9 mouse cellular contexts compared by ENCODE assay signal in the genomic region with DNA sequence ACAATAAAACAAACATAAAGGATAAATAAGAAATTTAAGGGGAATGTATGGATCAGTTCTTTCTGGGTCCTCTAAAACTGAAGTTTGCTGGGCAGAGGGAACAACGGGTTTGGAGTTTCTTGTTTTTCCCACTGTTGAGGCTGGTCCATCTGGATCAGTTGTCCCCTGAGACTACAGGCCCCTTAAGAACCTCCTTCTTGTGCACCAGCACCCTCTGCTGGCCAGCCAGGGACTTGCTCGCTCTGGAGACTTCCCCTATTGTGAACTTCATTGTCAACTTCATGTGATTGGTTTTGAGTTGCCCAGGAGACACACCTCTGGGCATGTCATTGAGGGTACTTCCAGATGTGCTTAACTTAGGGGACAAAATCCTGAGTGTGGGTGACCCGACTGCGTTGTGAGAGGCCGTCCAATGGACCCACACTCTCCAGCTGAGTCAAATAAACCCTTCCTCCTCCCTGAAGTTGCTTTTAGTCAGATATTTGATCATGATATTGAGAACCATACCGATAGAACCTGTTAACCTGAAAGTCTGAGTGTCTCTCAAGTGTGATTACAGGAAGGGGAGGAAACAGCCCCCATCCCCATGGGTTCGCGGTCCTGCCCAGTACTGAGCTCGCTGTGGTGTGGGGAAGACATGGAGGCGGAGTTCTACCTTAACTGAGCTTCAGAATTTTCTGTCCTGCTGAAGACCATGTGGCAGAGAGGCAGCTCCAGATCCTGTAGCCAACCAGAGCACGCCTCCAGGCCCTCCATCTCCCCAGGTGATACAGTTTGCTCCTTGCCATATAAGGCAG. TPM values are rescaled to one million over a fixed set of nuclear protein-coding genes. Genes with fewer than 3 reads are reported as not detected.
DNase-seq lines count a peak whose midpoint lies in the region; ATAC-seq and TF ChIP-seq lines count a peak whose summit lies in the region.
"Had no signal": no experiment of that assay in that cellular context is flagged by ENCODE, and none has a peak within 500 bp of the region (broad histone marks: within the 10 kb centered on the region; RNA-seq: fewer than 3 reads in every experiment).

No protein-coding gene starts in this region.

- peak; percentile 85 to 89 for TF ChIP-seq CTCF in CH12.LX (conservative IDR thresholded peaks at IDR 0.05 in 1 of 2, IDR thresholded peaks at IDR 0.05 in 1 of 2; ENCODE audit: low read depth in 2 of 2, low read length in 2 of 2)
- TF ChIP-seq CTCF in heart, postnatal 0 days (IDR thresholded peaks at IDR 0.05; ENCODE audit: low read depth), result peak; percentile 83

- ATAC-seq in embryonic facial prominence, embryonic 12.5 days (ENCODE audit: insufficient number of reproducible peaks, insufficient read depth, low FRiP score, low TSS enrichment), result 0 out of 2 replicates have a peak, but pooled peaks have one; percentile 15
- ATAC-seq in heart, postnatal 0 days (ENCODE audit: insufficient read depth, low read depth), result peak; percentile 55
- peak; percentile 78; the same call in 1 of the 2 replicates for ATAC-seq in lung, embryonic 15.5 days (ENCODE audit: borderline replicate concordance, extremely low read depth, low FRiP score, low TSS enrichment)

- TF ChIP-seq RAD21 in CH12.LX (IDR thresholded peaks at IDR 0.05; ENCODE audit: low read depth, low read length), result peak; percentile 81

- dilution Hi-C loops in CH12.LX (cut with MboI; ENCODE audit: extremely low pct_ligation_motif_present, extremely low pct_unique_long_range_greater_than_20kb, low sequenced_read_pairs), result no loop called here

- no peak overlapping the region for H3K27ac ChIP-seq in CH12.LX (ENCODE audit: insufficient read depth, low read depth)
- no peak overlapping the region for H3K27ac ChIP-seq in embryonic facial prominence, embryonic 12.5 days
- H3K27ac ChIP-seq in heart, postnatal 0 days (ENCODE audit: low read depth), result no peak overlapping the region
- H3K27ac ChIP-seq in lung, embryonic 15.5 days, result no peak overlapping the region
- H3K27ac ChIP-seq: heart, embryonic 15.5 days had no signal

- 48% methylated on average over 11 of the region's 11 CpGs for WGBS in embryonic facial prominence, embryonic 12.5 days
- WGBS in heart, postnatal 0 days, result 44% methylated on average over 11 of the region's 11 CpGs
- 42% methylated on average over 11 of the region's 11 CpGs for WGBS in lung, embryonic 15.5 days

- no peaks in the 10 kb centered on the region for H3K9me3 ChIP-seq in CH12.LX (replicated peaks; ENCODE audit: low read length)
- H3K9me3 ChIP-seq in embryonic facial prominence, embryonic 12.5 days, result no peaks in the 10 kb centered on the region
- no peaks in the 10 kb centered on the region for H3K9me3 ChIP-seq in heart, postnatal 0 days (replicated peaks; ENCODE audit: control insufficient read depth, low read length)
- H3K9me3 ChIP-seq in lung, embryonic 15.5 days, result no peaks in the 10 kb centered on the region
- H3K9me3 ChIP-seq: heart, embryonic 15.5 days had no signal

- no peak for TF ChIP-seq EP300 in CH12.LX (IDR thresholded peaks at IDR 0.05; ENCODE audit: low read length)
- no peak for TF ChIP-seq EP300 in heart, postnatal 0 days (IDR thresholded peaks at IDR 0.05; ENCODE audit: low read depth)

- no peak overlapping the region for H3K4me2 ChIP-seq in CH12.LX (ENCODE audit: insufficient read depth, low read depth, poor library complexity, severe bottlenecking)
- H3K4me2 ChIP-seq in embryonic facial prominence, embryonic 12.5 days (replicated peaks), result no peak overlapping the region
- no peak overlapping the region for H3K4me2 ChIP-seq in heart, postnatal 0 days (ENCODE audit: low read depth, low read length)
- H3K4me2 ChIP-seq in lung, embryonic 15.5 days, result no peak overlapping the region
- H3K4me2 ChIP-seq: heart, embryonic 15.5 days had no signal

- no peaks in the 10 kb centered on the region for H3K27me3 ChIP-seq in CH12.LX (replicated peaks)
- H3K27me3 ChIP-seq in embryonic facial prominence, embryonic 12.5 days, result no peaks in the 10 kb centered on the region
- no peaks in the 10 kb centered on the region; the same call in 1 of the 2 replicates for H3K27me3 ChIP-seq in heart, postnatal 0 days (ENCODE audit: control insufficient read depth, insufficient read depth, low read length)
- no peaks in the 10 kb centered on the region for H3K27me3 ChIP-seq in lung, embryonic 15.5 days

- H3K36me3 ChIP-seq in CH12.LX (replicated peaks in 1 of 2; ENCODE audit: control insufficient read depth in 1 of 2, insufficient read depth in 1 of 2, low read length in 1 of 2), result no peaks in the 10 kb centered on the region
- H3K36me3 ChIP-seq in embryonic facial prominence, embryonic 12.5 days, result no peaks in the 10 kb centered on the region
- H3K36me3 ChIP-seq in heart, postnatal 0 days (replicated peaks; ENCODE audit: control insufficient read depth, insufficient read depth, low read length), result no peaks in the 10 kb centered on the region
- no peaks in the 10 kb centered on the region for H3K36me3 ChIP-seq in lung, embryonic 15.5 days
- H3K36me3 ChIP-seq: heart, embryonic 15.5 days had no signal

- no peaks in the 10 kb centered on the region for H3K79me2 ChIP-seq in CH12.LX (replicated peaks; ENCODE audit: control insufficient read depth, extremely low read depth, insufficient read depth, poor library complexity, severe bottlenecking)

- H3K9ac ChIP-seq in CH12.LX (ENCODE audit: insufficient read depth, low read depth), result no peak overlapping the region
- no peak overlapping the region for H3K9ac ChIP-seq in embryonic facial prominence, embryonic 12.5 days
- H3K9ac ChIP-seq in heart, postnatal 0 days (replicated peaks; ENCODE audit: low read depth, low read length), result no peak overlapping the region
- no peak overlapping the region for H3K9ac ChIP-seq in lung, embryonic 15.5 days
- H3K9ac ChIP-seq: heart, embryonic 15.5 days had no signal

- TF ChIP-seq POLR2A in CH12.LX (IDR thresholded peaks at IDR 0.05; ENCODE audit: low read depth, low read length), result no peak

- in situ Hi-C loops in CH12.LX (cut with MboI; ENCODE audit: low pct_ligation_motif_present, low pct_unique_long_range_greater_than_20kb, low sequenced_read_pairs), result no loop called here

- peak; percentile 68 for DNase-seq in CH12.LX (ENCODE audit: extremely low read depth)
- DNase-seq in adrenal gland, postnatal 4 days (ENCODE audit: low spot score in 2 of 2), result peak; percentile 27 to 32
- DNase-seq in heart, postnatal 0 days (ENCODE audit: low spot score), result peak; percentile 20
- DNase-seq in kidney, postnatal 4 days, result peak; percentile 88 to 91
- DNase-seq in ovary, postnatal 10 days (ENCODE audit: low spot score), result peak; percentile 38
- DNase-seq in thymus, adult 18-20 months, result peak; percentile 7 to 13

- no peak overlapping the region for H3K4me3 ChIP-seq in CH12.LX (replicated peaks in 1 of 3; ENCODE audit: low read depth in 2 of 3, low read length in 2 of 3, poor library complexity in 1 of 3)
- no peak overlapping the region for H3K4me3 ChIP-seq in embryonic facial prominence, embryonic 12.5 days
- H3K4me3 ChIP-seq in heart, postnatal 0 days (ENCODE audit: low read depth, low read length), result no peak overlapping the region
- no peak overlapping the region for H3K4me3 ChIP-seq in lung, embryonic 15.5 days
- H3K4me3 ChIP-seq: heart, embryonic 15.5 days had no signal

- H3K4me1 ChIP-seq in CH12.LX (ENCODE audit: control insufficient read depth in 1 of 2, insufficient read depth in 2 of 2), result peaks cover 3 to 6% of the 10 kb centered on the region in 2 experiments; a peak in 2 of 4 replicates
- H3K4me1 ChIP-seq in embryonic facial prominence, embryonic 12.5 days, result no peaks in the 10 kb centered on the region
- H3K4me1 ChIP-seq in heart, postnatal 0 days (ENCODE audit: control insufficient read depth, insufficient read depth), result no peaks in the 10 kb centered on the region
- H3K4me1 ChIP-seq in lung, embryonic 15.5 days, result no peaks in the 10 kb centered on the region
- H3K4me1 ChIP-seq: heart, embryonic 15.5 days had no signal

TF ChIP-seq in CH12.LX, 34 proteins besides CTCF, POLR2A, EP300 and RAD21:
- TF ChIP-seq SMC3 (IDR thresholded peaks at IDR 0.05; ENCODE audit: low read depth, low read length), result peak; percentile 81
- TF ChIP-seq ELF1 (IDR thresholded peaks at IDR 0.05; ENCODE audit: low read depth, low read length), result no peak
- TF ChIP-seq HCFC1 (IDR thresholded peaks at IDR 0.05; ENCODE audit: low read depth, low read length), result no peak
- TF ChIP-seq MAFK (IDR thresholded peaks at IDR 0.05; ENCODE audit: insufficient replicate concordance, low read length), result no peak
- no peak for TF ChIP-seq E2F4 (IDR thresholded peaks at IDR 0.05; ENCODE audit: insufficient replicate concordance, low read depth, low read length)
- no peak for TF ChIP-seq BHLHE40 (IDR thresholded peaks at IDR 0.05; ENCODE audit: low read depth, low read length)

RNA-seq across cellular contexts. Expression of gene B3gat2, which starts 31.4 kb away (rescaled TPM):
- total RNA-seq in CH12.LX (2012; rRNA removed) (0.81 and 0.88 TPM in 2 replicates), CH12.LX (2014; rRNA removed) (not detected in 2 replicates)
- polyA plus RNA-seq in CH12.LX (2012; ENCODE audit: insufficient read length, low read depth), result 0.23 and 0.40 TPM in 2 replicates
- total RNA-seq in adrenal gland, postnatal 4 days (2021), result 1 to 10 TPM in 1 of 2 experiments, under 1 TPM in 1; 0.42 to 4.2 TPM
- polyA plus RNA-seq in embryonic facial prominence, embryonic 12.5 days (2016; fragmentation: Nextera tagmentation; extraction: Ambion mirVana), result 1.0 and 1.3 TPM in 2 replicates
- total RNA-seq in heart, postnatal 0 days (2014; rRNA removed; ENCODE audit: low replicate concordance), result not detected in 2 replicates
- 0.16 and 0.22 TPM in 2 replicates for polyA plus RNA-seq in heart, postnatal 0 days (2015; fragmentation: Nextera tagmentation; extraction: Ambion mirVana)
- 0.35 and 0.39 TPM in 2 replicates for polyA plus RNA-seq in lung, embryonic 15.5 days (2015; fragmentation: Nextera tagmentation; extraction: Ambion mirVana)

Comparison
In these comparisons a context has a peak if more than half of its experiments do, and no peak if none do; other contexts are left out.
1. DNase-seq: peak in every context shown above with its lines; median percentile 90 in kidney, postnatal 4 days; 68 in CH12.LX; 38 in ovary, postnatal 10 days; 30 in adrenal gland, postnatal 4 days; 20 in heart, postnatal 0 days; 10 in thymus, adult 18-20 months.
2. ATAC-seq: peak in every context shown above with its lines; median percentile 78 in lung, embryonic 15.5 days; 55 in heart, postnatal 0 days; 15 in embryonic facial prominence, embryonic 12.5 days.